Mouse (Mus musculus): Measurements from ENCODE around the gene U2af1l4. TPM values are rescaled to one million over a fixed set of nuclear protein-coding genes. Genes with fewer than 3 reads are reported as not detected.

Gene U2af1l4
- polyA plus RNA-seq, 1 experiment from 2014 or later, result 102 TPM

- Histone ChIP-seq H3K9ac (no peak overlapping the region), H3K4me2 (no peak overlapping the region), H3K4me1 (peaks cover 11% of the 10 kb centered on the region), H3K4me3 (replicated peaks) (no peak overlapping the region), H3K9me3 (replicated peaks) (no peaks in the 10 kb centered on the region), H3K36me3 (peaks cover 77% of the 10 kb centered on the region), H3K27me3 (no peaks in the 10 kb centered on the region), H3K27ac (no peak overlapping the region)
- no peak for ATAC-seq (replicated peaks; ENCODE audit: low FRiP score)
- 93% methylated on average over 11 of the region's 11 CpGs for WGBS
Measured at GRCm38 (mm10) chr7:30567555-30567954, 4.5 kb downstream of the U2af1l4 start.

DNA sequence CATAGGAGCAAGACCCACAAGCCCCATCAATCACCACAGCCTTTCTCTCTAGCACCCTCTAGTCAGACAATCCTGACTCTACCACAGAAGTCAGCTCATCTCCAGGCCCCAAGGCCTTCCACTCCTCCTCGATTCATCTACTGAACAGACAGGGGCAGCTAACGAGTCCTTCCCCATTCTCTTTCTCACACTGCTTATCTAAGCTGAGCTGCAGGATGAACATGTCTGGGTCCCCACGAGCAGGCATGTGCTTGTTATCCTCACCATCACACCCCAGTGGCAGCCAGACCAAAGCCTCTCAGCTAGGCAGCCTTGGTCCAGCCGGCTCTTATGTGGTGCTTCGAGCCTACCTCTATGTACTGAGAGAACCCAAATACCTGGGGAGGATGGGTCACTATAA, 9.3 kb downstream of the U2af1l4 start:
- Histone ChIP-seq H3K4me2 (no peak overlapping the region), H3K4me3 (replicated peaks) (no peak overlapping the region), H3K27me3 (no peaks in the 10 kb centered on the region), H3K27ac (no peak overlapping the region), H3K36me3 (peaks cover 96% of the 10 kb centered on the region), H3K4me1 (no peaks in the 10 kb centered on the region), H3K9ac (no peak overlapping the region), H3K9me3 (replicated peaks) (no peaks in the 10 kb centered on the region)
- no peak for ATAC-seq (replicated peaks; ENCODE audit: low FRiP score)
- 92% methylated on average over 5 of the region's 5 CpGs for WGBS

- peaks cover 98% of the 10 kb centered on the region for H3K36me3 ChIP-seq
- no peak overlapping the region for H3K4me3 ChIP-seq (replicated peaks)
- 74% methylated on average over 2 of the region's 2 CpGs for WGBS
- no peak for ATAC-seq (replicated peaks; ENCODE audit: low FRiP score)
- H3K9ac ChIP-seq, result no peak overlapping the region
- H3K4me1 ChIP-seq, result no peaks in the 10 kb centered on the region
- no peak overlapping the region for H3K27ac ChIP-seq
- H3K9me3 ChIP-seq (replicated peaks), result no peaks in the 10 kb centered on the region
- H3K27me3 ChIP-seq, result no peaks in the 10 kb centered on the region
- no peak overlapping the region for H3K4me2 ChIP-seq
Measured at GRCm38 (mm10) chr7:30572969-30573368, 9.9 kb downstream of the U2af1l4 start.

DNA sequence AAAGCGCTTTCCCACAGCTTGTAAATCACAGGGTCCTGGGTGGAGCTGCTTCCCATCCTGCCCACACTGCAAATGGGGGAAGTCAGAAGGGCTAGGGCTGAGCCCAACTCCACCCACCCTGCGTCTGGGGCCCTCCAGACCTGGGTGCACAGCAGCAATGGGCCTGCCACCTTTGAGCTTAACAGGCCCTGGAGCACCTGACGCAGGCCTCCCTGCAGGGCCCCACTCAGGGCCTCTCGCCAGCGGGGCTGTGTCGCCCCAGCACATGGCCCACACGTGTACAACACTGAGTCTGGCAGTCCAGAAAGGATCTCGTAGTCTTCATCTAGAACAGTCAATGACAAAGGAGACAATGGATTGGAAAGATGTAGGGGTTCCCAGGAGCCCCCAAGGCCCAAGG, 16.8 kb downstream of the U2af1l4 start:
- no peaks in the 10 kb centered on the region for H3K9me3 ChIP-seq (replicated peaks)
- no peak overlapping the region for H3K4me3 ChIP-seq (replicated peaks)
- no peak overlapping the region for H3K4me2 ChIP-seq
- no peaks in the 10 kb centered on the region for H3K4me1 ChIP-seq
- no peaks in the 10 kb centered on the region for H3K27me3 ChIP-seq
- H3K27ac ChIP-seq, result no peak overlapping the region
- no peak for ATAC-seq (replicated peaks; ENCODE audit: low FRiP score)
- WGBS, result 94% methylated on average over 8 of the region's 8 CpGs
- H3K9ac ChIP-seq, result no peak overlapping the region
- peaks cover 100% of the 10 kb centered on the region for H3K36me3 ChIP-seq

- no peak; the same call in 1 of the 2 replicates for ATAC-seq (replicated peaks; ENCODE audit: low FRiP score)
- Histone ChIP-seq H3K4me3 (replicated peaks) (no peak overlapping the region), H3K4me1 (peaks cover 3% of the 10 kb centered on the region; the same call in 1 of the 2 replicates), H3K9ac (no peak overlapping the region), H3K36me3 (peaks cover 100% of the 10 kb centered on the region), H3K9me3 (replicated peaks) (no peaks in the 10 kb centered on the region), H3K27me3 (no peaks in the 10 kb centered on the region), H3K4me2 (no peak overlapping the region), H3K27ac (no peak overlapping the region)
- WGBS, result 86% methylated on average over 16 of the region's 16 CpGs
Measured at GRCm38 (mm10) chr7:30581547-30581946, 18.4 kb downstream of the U2af1l4 start.

- no peak overlapping the region for H3K27ac ChIP-seq
- no peak overlapping the region for H3K4me3 ChIP-seq (replicated peaks)
- H3K9me3 ChIP-seq (replicated peaks), result no peaks in the 10 kb centered on the region
- no peak overlapping the region for H3K9ac ChIP-seq
- H3K27me3 ChIP-seq, result no peaks in the 10 kb centered on the region
- peaks cover 73% of the 10 kb centered on the region for H3K36me3 ChIP-seq
- 85% methylated on average over 10 of the region's 10 CpGs for WGBS
- no peak overlapping the region for H3K4me2 ChIP-seq
- H3K4me1 ChIP-seq, result peaks cover 15% of the 10 kb centered on the region
- ATAC-seq (replicated peaks; ENCODE audit: low FRiP score), result no peak
Measured at GRCm38 (mm10) chr7:30584339-30584738, 21.2 kb downstream of the U2af1l4 start.

- H3K36me3 ChIP-seq, result peaks cover 65% of the 10 kb centered on the region
Measured at GRCm38 (mm10) chr7:30585170-30585569, 22.1 kb downstream of the U2af1l4 start.

DNA sequence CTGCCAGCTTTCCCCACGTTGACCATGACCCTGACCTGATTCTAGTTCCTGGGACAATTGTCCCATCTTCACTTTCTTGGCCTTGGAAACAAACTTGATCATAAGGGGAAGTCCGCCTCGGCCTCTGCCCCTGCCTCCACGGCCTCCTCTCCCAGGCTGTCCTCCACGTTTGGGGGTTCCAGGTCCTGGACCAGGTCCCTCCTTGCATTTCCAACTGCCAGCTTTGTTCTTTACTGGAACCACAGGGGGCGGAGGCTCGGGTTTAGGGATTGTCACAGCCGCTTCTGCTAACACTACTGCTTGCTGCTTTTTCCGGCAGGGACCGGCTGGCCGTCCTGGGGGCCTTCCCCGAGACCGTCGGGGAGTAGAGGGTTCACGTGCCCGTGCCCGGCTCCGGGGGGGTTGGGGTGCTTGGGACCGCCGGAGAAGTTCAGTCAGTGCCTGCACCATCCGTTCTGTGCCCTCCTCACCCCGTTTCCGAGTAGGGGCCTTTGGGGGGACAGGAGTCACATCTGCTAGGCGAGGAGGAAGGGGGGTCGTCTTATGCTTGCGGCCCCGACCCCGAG, 23.4 kb downstream of the U2af1l4 start:
- no peak for ATAC-seq (replicated peaks; ENCODE audit: low FRiP score)
- Histone ChIP-seq H3K36me3 (peaks cover 51% of the 10 kb centered on the region), H3K9ac (no peak overlapping the region)

More at GRCm38 (mm10) chr7:30585170-30585569, 22.1 kb downstream of the U2af1l4 start:
- Histone ChIP-seq H3K4me1 (peaks cover 22% of the 10 kb centered on the region), H3K9ac (no peak overlapping the region), H3K27ac (no peak overlapping the region), H3K27me3 (no peaks in the 10 kb centered on the region), H3K4me2 (no peak overlapping the region), H3K4me3 (replicated peaks) (no peak overlapping the region), H3K9me3 (replicated peaks) (no peaks in the 10 kb centered on the region)
- WGBS, result 97% methylated on average over 7 of the region's 7 CpGs
- ATAC-seq (replicated peaks; ENCODE audit: low FRiP score), result no peak

GRCm38 (mm10) chr7:30587842-30588667, 25.0 kb downstream of the U2af1l4 start:
- Histone ChIP-seq H3K27ac (peak overlapping the region; percentile 94), H3K4me1 (peaks cover 26% of the 10 kb centered on the region), H3K4me2 (peak overlapping the region; percentile 90), H3K36me3 (peaks cover 36% of the 10 kb centered on the region), H3K9ac (peak overlapping the region; percentile 97), H3K27me3 (no peaks in the 10 kb centered on the region), H3K4me3 (replicated peaks) (peak overlapping the region; percentile 72), H3K9me3 (replicated peaks) (no peaks in the 10 kb centered on the region)
- WGBS, result under 1% methylated on average over 66 of the region's 67 CpGs
- peak; percentile 34 for ATAC-seq (replicated peaks; ENCODE audit: low FRiP score)

More for the DNA sequence above, 23.4 kb downstream of the U2af1l4 start:
- Histone ChIP-seq H3K4me1 (peaks cover 26% of the 10 kb centered on the region), H3K27me3 (no peaks in the 10 kb centered on the region), H3K4me3 (replicated peaks) (peak overlapping the region; percentile 72; the same call in 1 of the 2 replicates), H3K27ac (no peak overlapping the region), H3K9me3 (replicated peaks) (no peaks in the 10 kb centered on the region), H3K4me2 (peak overlapping the region; percentile 90)
- 89% methylated on average over 28 of the region's 28 CpGs for WGBS

GRCm38 (mm10) chr7:30588676-30589434, 25.8 kb downstream of the U2af1l4 start, which contains the start of gene Kmt2b:
Kmt2b (minus strand) TSS chr7:30588726.
- under 1% methylated on average over 54 of the region's 68 CpGs for WGBS
- Histone ChIP-seq H3K27me3 (no peaks in the 10 kb centered on the region), H3K4me1 (peaks cover 26% of the 10 kb centered on the region), H3K27ac (peak within 1 kb of the TSS; percentile 94), H3K4me2 (peak within 1 kb of the TSS; percentile 90), H3K4me3 (replicated peaks) (peak within 1 kb of the TSS; percentile 72), H3K36me3 (peaks cover 28% of the 10 kb centered on the region), H3K9me3 (replicated peaks) (no peaks in the 10 kb centered on the region), H3K9ac (peak within 1 kb of the TSS; percentile 97)
- peak; percentile 97 for ATAC-seq (replicated peaks; ENCODE audit: low FRiP score)

- H3K27me3 ChIP-seq, result 0 out of 2 replicates have a peak, but pooled peaks cover 3% of the 10 kb centered on the region
- H3K9ac ChIP-seq, result peak overlapping the region; percentile 97
- H3K4me1 ChIP-seq, result peaks cover 26% of the 10 kb centered on the region
- WGBS, result 25% methylated on average over 40 of the region's 40 CpGs
- H3K36me3 ChIP-seq, result peaks cover 20% of the 10 kb centered on the region
- H3K4me2 ChIP-seq, result peak overlapping the region; percentile 90
- H3K4me3 ChIP-seq (replicated peaks), result peak overlapping the region; percentile 72
- ATAC-seq (replicated peaks; ENCODE audit: low FRiP score), result peak; percentile 72
- H3K27ac ChIP-seq, result peak overlapping the region; percentile 94
- no peaks in the 10 kb centered on the region for H3K9me3 ChIP-seq (replicated peaks)
Measured at GRCm38 (mm10) chr7:30589435-30590301, 26.6 kb downstream of the U2af1l4 start.

Data from kidney, embryonic 15.5 days (tissue).